Comparison of ENCODE assay signal across 21 mouse cellular contexts in the genomic region with DNA sequence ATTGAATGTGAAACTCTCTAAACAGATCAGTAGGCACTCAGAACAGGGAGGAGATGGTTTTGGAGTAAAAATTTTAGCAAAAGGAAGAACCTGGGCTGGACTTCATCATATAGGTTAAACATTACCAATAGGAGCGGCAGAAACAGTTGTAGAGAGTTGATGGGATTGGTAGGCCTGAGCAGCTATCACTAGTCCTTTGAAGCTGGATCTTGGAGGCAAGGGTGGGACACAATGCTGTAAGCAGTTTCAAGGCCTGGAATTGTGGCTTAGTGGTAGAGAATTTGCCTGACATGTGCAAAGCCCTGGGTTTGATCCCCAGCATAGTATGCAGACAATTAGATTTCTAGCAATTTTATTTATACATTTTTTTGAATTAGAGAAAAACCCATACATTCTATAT. TPM values are rescaled to one million over a fixed set of nuclear protein-coding genes. Genes with fewer than 3 reads are reported as not detected.
DNase-seq lines count a peak whose midpoint lies in the region; ATAC-seq and TF ChIP-seq lines count a peak whose summit lies in the region.
"Had no signal": no experiment of that assay in that cellular context is flagged by ENCODE, and none has a peak within 500 bp of the region (broad histone marks: within the 10 kb centered on the region; RNA-seq: fewer than 3 reads in every experiment).

No protein-coding gene starts in this region.

- 66% methylated on average over 1 of the region's 1 CpGs for WGBS in intestine, embryonic 15.5 days
- 49% methylated on average over 1 of the region's 1 CpGs for WGBS in intestine, postnatal 0 days
- 57% methylated on average over 1 of the region's 1 CpGs for WGBS in intestine, embryonic 16.5 days

- no peaks in the 10 kb centered on the region for H3K27me3 ChIP-seq in intestine, embryonic 15.5 days (replicated peaks)
- no peaks in the 10 kb centered on the region for H3K27me3 ChIP-seq in intestine, postnatal 0 days (replicated peaks; ENCODE audit: control insufficient read depth, insufficient read depth, low read length)
- no peaks in the 10 kb centered on the region for H3K27me3 ChIP-seq in intestine, embryonic 16.5 days (replicated peaks; ENCODE audit: control insufficient read depth, insufficient read depth, low read length)
- H3K27me3 ChIP-seq: CH12.LX, Patski had no signal

- DNase-seq in left cerebral cortex, postnatal 14 days (ENCODE audit: low spot score in 2 of 2) = no peak
- DNase-seq: adrenal gland, adult 2 months; adrenal gland, adult 8-10 months; adrenal gland, postnatal 10 days; adrenal gland, postnatal 14 days; adrenal gland, postnatal 25 days; adrenal gland, postnatal 36 days; B cell, adult 2 months; cerebellum, adult 11 months; cerebellum, adult 11-12 months; cerebellum, adult 18-20 months had no signal

- intact Hi-C loops in left cerebral cortex, postnatal 14 days (cut with DNase I) = no loop called here

- no peak overlapping the region for H3K9ac ChIP-seq in intestine, embryonic 15.5 days
- H3K9ac ChIP-seq in intestine, postnatal 0 days (ENCODE audit: low read depth, low read length) = no peak overlapping the region
- no peak overlapping the region for H3K9ac ChIP-seq in intestine, embryonic 16.5 days (ENCODE audit: low read depth, low read length)

- peak; percentile 58; the same call in 1 of the 2 replicates for ATAC-seq in intestine, embryonic 15.5 days
- no peak for ATAC-seq in intestine, postnatal 0 days
- ATAC-seq in intestine, embryonic 16.5 days = peak; percentile 67; the same call in 1 of the 2 replicates
- ATAC-seq: activated CD4-positive, CD25-positive, alpha-beta regulatory T cell, adult 4 months; CD4-positive, CD25-positive, alpha-beta regulatory T cell, adult 4 months; Patski had no signal

- H3K4me2 ChIP-seq in intestine, embryonic 15.5 days (replicated peaks) = no peak overlapping the region
- no peak overlapping the region for H3K4me2 ChIP-seq in intestine, postnatal 0 days (replicated peaks; ENCODE audit: low read depth)
- H3K4me2 ChIP-seq in intestine, embryonic 16.5 days (ENCODE audit: low read depth, low read length) = no peak overlapping the region

- H3K9me3 ChIP-seq in intestine, embryonic 15.5 days = no peaks in the 10 kb centered on the region
- H3K9me3 ChIP-seq in intestine, postnatal 0 days (ENCODE audit: control insufficient read depth) = no peaks in the 10 kb centered on the region
- H3K9me3 ChIP-seq in intestine, embryonic 16.5 days (ENCODE audit: control insufficient read depth, low read length) = no peaks in the 10 kb centered on the region
- H3K9me3 ChIP-seq: G1E had no signal

- TF ChIP-seq CTCF in intestine, postnatal 0 days (IDR thresholded peaks at IDR 0.05; ENCODE audit: low read depth) = no peak

- no peaks in the 10 kb centered on the region for H3K4me1 ChIP-seq in intestine, embryonic 15.5 days (replicated peaks)
- no peaks in the 10 kb centered on the region for H3K4me1 ChIP-seq in intestine, postnatal 0 days (replicated peaks; ENCODE audit: control insufficient read depth, insufficient read depth, low read length)
- no peaks in the 10 kb centered on the region for H3K4me1 ChIP-seq in intestine, embryonic 16.5 days (ENCODE audit: control insufficient read depth, insufficient read depth, low read length)

- no peaks in the 10 kb centered on the region for H3K36me3 ChIP-seq in intestine, embryonic 15.5 days
- H3K36me3 ChIP-seq in intestine, postnatal 0 days (ENCODE audit: control insufficient read depth, insufficient read depth) = peaks cover 12% of the 10 kb centered on the region; the same call in 1 of the 2 replicates
- no peaks in the 10 kb centered on the region for H3K36me3 ChIP-seq in intestine, embryonic 16.5 days (ENCODE audit: control insufficient read depth, insufficient read depth, low read length)

- no peak overlapping the region for H3K4me3 ChIP-seq in intestine, embryonic 15.5 days (replicated peaks)
- no peak overlapping the region for H3K4me3 ChIP-seq in intestine, postnatal 0 days (ENCODE audit: low read depth, low read length)
- no peak overlapping the region for H3K4me3 ChIP-seq in intestine, embryonic 16.5 days (ENCODE audit: low read length)

- H3K27ac ChIP-seq in intestine, embryonic 15.5 days = no peak overlapping the region
- H3K27ac ChIP-seq in intestine, postnatal 0 days (ENCODE audit: low read depth, low read length) = no peak overlapping the region
- H3K27ac ChIP-seq in intestine, embryonic 16.5 days (ENCODE audit: low read length) = no peak overlapping the region

RNA-seq across cellular contexts. Expression of a gene that starts 9.0 kb away (rescaled TPM):
- 14.3 and 15.0 TPM in 2 replicates for polyA plus RNA-seq in intestine, embryonic 15.5 days (2015; fragmentation: Nextera tagmentation; extraction: Ambion mirVana)
- 11.5 and 11.6 TPM in 2 replicates for polyA plus RNA-seq in intestine, postnatal 0 days (2015; fragmentation: Nextera tagmentation; extraction: Ambion mirVana)
- 7.5 and 9.4 TPM in 2 replicates for polyA plus RNA-seq in intestine, embryonic 16.5 days (2015; fragmentation: Nextera tagmentation; extraction: Ambion mirVana)
- 10 to 100 TPM; 93.1 to 93.2 TPM for total RNA-seq in left cerebral cortex, postnatal 14 days (2021)

RNA-seq across cellular contexts. Expression of a gene that starts 43.2 kb away (rescaled TPM):
- 4.8 and 7.0 TPM in 2 replicates for polyA plus RNA-seq in intestine, embryonic 15.5 days (2015; fragmentation: Nextera tagmentation; extraction: Ambion mirVana)
- polyA plus RNA-seq in intestine, postnatal 0 days (2015; fragmentation: Nextera tagmentation; extraction: Ambion mirVana) = 1.9 and 3.0 TPM in 2 replicates
- 4.6 and 5.7 TPM in 2 replicates for polyA plus RNA-seq in intestine, embryonic 16.5 days (2015; fragmentation: Nextera tagmentation; extraction: Ambion mirVana)
- 100 to 1,000 TPM; 568 to 604 TPM for total RNA-seq in left cerebral cortex, postnatal 14 days (2021)
- total RNA-seq: MEL had no signal
- polyA plus RNA-seq: C2C12, G1E, Patski had no signal
